Mouse (Mus musculus) liver, embryonic 14.5 days (tissue): ENCODE data around the gene Pigk. TPM values are rescaled to one million over a fixed set of nuclear protein-coding genes. Genes with fewer than 3 reads are reported as not detected.
"Not testable (repeated sequence)": the region's sequence is repeated elsewhere in the genome, so short reads cannot be mapped to it uniquely, and the experiment has no call there.

Source experiments
- ATAC-seq: fragments of 200-750 bp; cut with Nextera tagmentation; 2 replicates; pipeline ENCODE4 v1.8.0; 2017; ENCODE audit warnings: moderate number of reproducible peaks, mild to moderate bottlenecking, moderate library complexity; ENCODE audit not compliant: insufficient read depth
- DNase-seq, 3 experiments: peaks; one replicate each; pipeline ENCODE4 v3.0.0-alpha.2; 2012 to 2013; ENCODE audit warnings: low read depth in 3 of 3, low spot score in 3 of 3
- H3K27ac ChIP-seq: fragments of 300-500 bp; sonication (generic); 2 replicates; pipeline ENCODE4 v1.5.1; 2014; ENCODE audit warnings: moderate library complexity, mild to moderate bottlenecking, control low read depth, inconsistent platforms
- H3K27me3 ChIP-seq: fragments of 300-500 bp; sonication (generic); 2 replicates; pipeline ENCODE4 v1.6.1; 2014; ENCODE audit warnings: mild to moderate bottlenecking, low read length, moderate library complexity; ENCODE audit not compliant: control insufficient read depth, insufficient read depth
- H3K36me3 ChIP-seq: fragments of 300-500 bp; sonication (generic); replicated peaks from 2 replicates; pipeline ENCODE4 v1.6.1; 2014; ENCODE audit warnings: low read depth; ENCODE audit not compliant: control insufficient read depth, insufficient read depth
- H3K4me1 ChIP-seq, 2 experiments: fragments of 200-500 bp in 1 of 2; fragments of 300-500 bp in 1 of 2; sonication (generic) in 1 of 2; replicated peaks; 2 replicates each; pipeline ENCODE4 v1.6.1; 2012 to 2014; ENCODE audit warnings: antibody characterized with exemption in 1 of 2, inconsistent platforms in 1 of 2, low read length in 1 of 2; ENCODE audit not compliant: control insufficient read depth in 2 of 2, insufficient read depth in 2 of 2
- H3K4me2 ChIP-seq: fragments of 300-500 bp; sonication (generic); 2 replicates; pipeline ENCODE4 v1.6.1; 2014; ENCODE audit warnings: low read depth, mild to moderate bottlenecking, control low read depth, moderate library complexity
- H3K4me3 ChIP-seq, 2 experiments: fragments of 200-500 bp in 1 of 2; fragments of 300-500 bp in 1 of 2; sonication (generic) in 1 of 2; 2 replicates each; pipeline ENCODE4 v1.5.1; 2012 to 2014; ENCODE audit warnings: low read depth in 2 of 2, low read length in 2 of 2, mild to moderate bottlenecking in 2 of 2, control low read depth in 1 of 2, inconsistent platforms in 1 of 2, moderate library complexity in 1 of 2; ENCODE audit not compliant: insufficient read depth in 1 of 2
- H3K9ac ChIP-seq: fragments of 300-500 bp; sonication (generic); replicated peaks from 2 replicates; pipeline ENCODE4 v1.6.1; 2014; ENCODE audit warnings: mild to moderate bottlenecking, control low read depth, moderate library complexity
- H3K9me3 ChIP-seq: fragments of 300-500 bp; sonication (generic); 2 replicates; pipeline ENCODE4 v1.6.1; 2016; ENCODE audit warnings: low read length, mixed read lengths; ENCODE audit not compliant: control insufficient read depth
- CTCF ChIP-seq: IDR thresholded peaks from 2 replicates; pipeline ENCODE4 v1.5.1; 2016; ENCODE audit warnings: antibody characterized with exemption, low read depth, control low read depth
- EP300 ChIP-seq: IDR thresholded peaks from 2 replicates; pipeline ENCODE4 v1.6.1; 2016; ENCODE audit warnings: antibody characterized with exemption, low read depth
- WGBS: fragments of 180-500 bp; shearing (Covaris S2); extraction: QIAGEN DNeasy Blood & Tissue Kit; methylation state at CpG from one replicate; pipeline ENCODE4 v1.1.7; 2014; ENCODE audit not compliant: insufficient replicate concordance; 5-methylcytosine and 5-hydroxymethylcytosine counted together
- polyA plus RNA-seq, 2 experiments: library from polyadenylated mRNA; depleted of rRNA in 1 of 2; stranded (reverse) in 1 of 2; unstranded in 1 of 2; fragments of >200 nt; fragmentation: Nextera tagmentation in 1 of 2; extraction: Ambion mirVana in 1 of 2; gene quantifications; 2 replicates each; pipeline versions ENCODE4 v1.2.1 to v1.2.3; 2012 to 2014

Gene Pigk
- polyA plus RNA-seq, 2 experiments: 7.9 to 23.3 TPM

DNA sequence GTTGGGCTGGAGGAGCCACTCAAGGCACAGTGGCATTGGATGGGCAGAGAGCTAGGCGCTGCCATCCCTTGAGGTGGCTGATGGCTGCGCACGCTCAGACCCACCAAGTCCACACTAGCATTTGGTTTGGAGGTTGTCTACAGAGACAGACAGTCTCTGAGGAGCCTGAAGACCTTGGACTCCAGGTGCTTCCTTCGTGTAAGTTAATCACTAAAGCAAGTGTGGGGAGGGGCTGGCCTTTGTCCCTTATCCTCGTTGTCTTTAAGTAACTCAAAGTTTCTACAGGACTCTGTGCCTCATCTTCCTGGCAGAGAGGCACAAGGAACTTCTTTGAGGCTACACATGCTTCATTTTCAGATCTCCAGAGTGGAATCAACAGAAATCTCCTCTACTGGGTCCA is 15.9 kb upstream of the Pigk start:
- Histone ChIP-seq H3K4me3 (no peak overlapping the region), H3K9me3 (no peaks in the 10 kb centered on the region), H3K27ac (no peak overlapping the region), H3K36me3 (no peaks in the 10 kb centered on the region), H3K4me1 (no peaks in the 10 kb centered on the region), H3K27me3 (no peaks in the 10 kb centered on the region), H3K9ac (no peak overlapping the region), H3K4me2 (no peak overlapping the region)
- no peak for TF ChIP-seq CTCF
- TF ChIP-seq EP300: no peak
- ATAC-seq (no peak), DNase-seq (no peak)
- WGBS: 61% methylated on average over 5 of the region's 5 CpGs

DNA sequence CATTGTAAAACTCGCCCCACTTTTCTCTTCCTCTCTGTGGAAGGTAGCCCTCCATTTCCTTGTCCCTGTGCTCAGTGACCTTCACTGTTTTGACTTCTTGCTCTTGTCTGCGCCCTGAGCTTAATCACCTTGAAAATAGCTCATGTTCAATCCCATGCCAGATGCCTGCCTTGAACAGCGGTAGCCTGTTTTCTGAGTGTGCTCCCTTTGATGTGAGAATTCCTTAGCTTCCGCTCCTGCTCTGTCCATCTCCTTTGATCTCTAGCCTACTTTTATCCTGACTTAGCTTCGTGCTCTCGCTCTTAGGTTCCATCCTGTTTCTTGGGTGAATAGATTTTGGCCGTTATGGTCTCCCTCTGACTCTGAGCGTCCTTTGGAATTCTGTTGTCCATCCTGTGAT is 14.6 kb upstream of the Pigk start:
- Histone ChIP-seq H3K4me3 (no peak overlapping the region), H3K27me3 (no peaks in the 10 kb centered on the region), H3K4me2 (no peak overlapping the region), H3K4me1 (no peaks in the 10 kb centered on the region), H3K9ac (no peak overlapping the region), H3K36me3 (no peaks in the 10 kb centered on the region), H3K9me3 (no peaks in the 10 kb centered on the region), H3K27ac (no peak overlapping the region)
- ATAC-seq (no peak), DNase-seq (no peak)
- TF ChIP-seq CTCF: no peak
- TF ChIP-seq EP300: no peak
- WGBS: 46% methylated on average over 8 of the region's 8 CpGs

- not testable (repeated sequence) for H3K36me3 ChIP-seq, H3K9ac ChIP-seq, H3K4me1 ChIP-seq, H3K27me3 ChIP-seq, H3K9me3 ChIP-seq, H3K27ac ChIP-seq, H3K4me3 ChIP-seq, H3K4me2 ChIP-seq
- DNase-seq (peak in 2 of 3 experiments; percentile 26 to 46), ATAC-seq (peak; percentile 45; the same call in 1 of the 2 replicates)
- WGBS: 80% methylated on average over 8 of the region's 8 CpGs
These were observed 12.4 kb upstream of the Pigk start for GRCm38 (mm10) chr3:152701536-152701935.

DNA sequence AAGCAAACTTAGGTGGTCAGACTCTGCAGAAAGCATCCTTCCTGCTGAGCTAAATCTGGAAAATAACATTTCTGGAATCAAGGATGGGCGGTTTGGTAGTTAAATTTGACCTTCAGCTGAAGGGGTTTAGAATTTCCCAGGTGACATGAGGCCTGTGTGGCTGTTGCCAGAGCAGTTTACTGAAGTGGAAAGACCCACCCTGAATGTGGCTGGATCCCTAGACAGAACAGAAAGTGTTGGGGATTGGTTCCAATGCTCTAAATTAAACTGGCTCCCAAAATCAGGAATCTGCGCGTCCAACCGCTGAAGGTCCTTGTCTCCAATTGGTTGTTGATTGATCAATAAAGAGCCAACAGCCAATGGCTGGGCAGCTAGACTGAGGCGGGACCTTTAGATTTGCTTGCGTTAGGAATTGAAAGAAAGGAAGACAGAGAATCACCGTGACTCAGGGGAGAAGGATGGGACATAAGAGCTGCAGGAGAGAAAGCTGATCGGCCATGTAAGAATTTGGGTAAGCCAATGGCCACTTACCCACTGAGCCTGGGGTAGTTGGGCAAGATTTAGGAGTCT is 11.5 kb upstream of the Pigk start:
- H3K27ac ChIP-seq: no peak overlapping the region
- H3K36me3 ChIP-seq: no peaks in the 10 kb centered on the region
- DNase-seq: no peak
- H3K9ac ChIP-seq: no peak overlapping the region
- ATAC-seq: no peak
- H3K4me2 ChIP-seq: no peak overlapping the region
- H3K27me3 ChIP-seq: no peaks in the 10 kb centered on the region
- TF ChIP-seq EP300 (no peak), CTCF (no peak)
- 40% methylated on average over 8 of the region's 8 CpGs for WGBS
- H3K4me1 ChIP-seq: no peaks in the 10 kb centered on the region
- H3K9me3 ChIP-seq: no peaks in the 10 kb centered on the region
- H3K4me3 ChIP-seq: no peak overlapping the region

DNA sequence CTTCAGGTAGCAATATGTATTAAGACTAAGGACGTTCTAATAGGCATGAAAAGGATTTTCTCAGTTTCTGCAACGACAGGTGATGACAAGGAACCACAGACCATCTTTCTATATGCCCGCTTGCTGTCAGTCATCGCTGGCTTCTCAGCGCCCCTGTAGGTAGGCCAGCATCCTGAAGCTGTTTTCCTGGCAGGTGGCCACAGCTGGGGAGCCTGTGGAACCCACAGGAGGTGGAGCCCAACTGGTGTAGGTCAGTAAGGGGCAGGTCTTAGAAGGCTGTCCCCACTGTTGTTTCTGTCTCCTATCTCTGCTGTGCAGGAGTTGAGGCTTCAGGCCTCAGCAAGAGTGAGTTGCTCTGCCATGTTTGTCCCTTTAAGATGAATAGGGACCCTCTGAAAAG is 8.1 kb upstream of the Pigk start:
- Histone ChIP-seq H3K4me2 (no peak overlapping the region), H3K27me3 (no peaks in the 10 kb centered on the region), H3K4me1 (no peaks in the 10 kb centered on the region), H3K4me3 (no peak overlapping the region), H3K36me3 (no peaks in the 10 kb centered on the region), H3K9ac (no peak overlapping the region), H3K27ac (no peak overlapping the region), H3K9me3 (no peaks in the 10 kb centered on the region)
- no peak for DNase-seq
- no peak for ATAC-seq
- no peak for TF ChIP-seq CTCF
- TF ChIP-seq EP300: no peak
- 63% methylated on average over 5 of the region's 5 CpGs for WGBS
